Mouse (Mus musculus) brain, embryonic 14.5 days (tissue): ENCODE results near the gene Pik3r3. TPM values are rescaled to one million over a fixed set of nuclear protein-coding genes. Genes with fewer than 3 reads are reported as not detected.

Experiments used
- DNase-seq: peaks from one replicate; pipeline ENCODE4 v3.0.0-alpha.2; 2011; ENCODE audit warnings: low read depth
- CTCF ChIP-seq: fragments of 200-500 bp; IDR thresholded peaks from 2 replicates; pipeline ENCODE4 v1.5.1; 2012; ENCODE audit warnings: inconsistent platforms, mild to moderate bottlenecking, moderate library complexity, borderline replicate concordance; ENCODE audit not compliant: insufficient read depth, insufficient read length; ENCODE audit errors: extremely low read depth
- POLR2A ChIP-seq: fragments of 200-500 bp; IDR thresholded peaks from 2 replicates; pipeline ENCODE4 v1.6.1; 2012; ENCODE audit warnings: mild to moderate bottlenecking, inconsistent platforms, borderline replicate concordance; ENCODE audit not compliant: poor library complexity, insufficient read depth, insufficient read length, severe bottlenecking; ENCODE audit errors: extremely low read depth
- polyA plus RNA-seq: library from polyadenylated mRNA; depleted of rRNA; stranded (reverse); fragments of >200 nt; gene quantifications from 2 replicates; pipeline ENCODE4 v1.2.3, GENCODE M21; 2012; rRNA removed

Pik3r3 gene
- polyA plus RNA-seq, 1 experiment: 122 TPM

- TF ChIP-seq POLR2A: no peak
- no peak for TF ChIP-seq CTCF
- DNase-seq: peak; percentile 9
These were observed 83.1 kb downstream of the Pik3r3 start for GRCm38 (mm10) chr4:116304551-116304950.

DNA sequence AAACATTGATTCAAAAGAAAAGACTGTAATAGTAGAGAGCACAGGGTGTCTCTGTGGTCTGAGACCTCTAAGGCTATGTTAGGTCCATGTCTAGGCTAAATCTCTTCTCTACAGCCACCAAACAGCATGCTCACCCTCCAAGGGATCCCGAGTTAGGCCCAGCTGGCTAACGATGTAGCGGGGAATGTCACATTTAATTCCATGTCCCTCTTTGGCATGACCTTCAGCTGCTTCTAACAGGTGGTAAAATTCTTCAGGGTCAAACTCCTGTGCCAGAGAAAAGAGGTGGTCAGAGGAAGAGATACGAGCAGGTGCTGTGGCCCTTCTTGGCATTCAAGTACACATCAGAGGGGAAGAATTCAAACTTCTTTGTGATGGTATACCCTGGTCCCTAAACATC is 96.2 kb downstream of the Pik3r3 start:
- no peak for TF ChIP-seq POLR2A
- no peak for DNase-seq

DNA sequence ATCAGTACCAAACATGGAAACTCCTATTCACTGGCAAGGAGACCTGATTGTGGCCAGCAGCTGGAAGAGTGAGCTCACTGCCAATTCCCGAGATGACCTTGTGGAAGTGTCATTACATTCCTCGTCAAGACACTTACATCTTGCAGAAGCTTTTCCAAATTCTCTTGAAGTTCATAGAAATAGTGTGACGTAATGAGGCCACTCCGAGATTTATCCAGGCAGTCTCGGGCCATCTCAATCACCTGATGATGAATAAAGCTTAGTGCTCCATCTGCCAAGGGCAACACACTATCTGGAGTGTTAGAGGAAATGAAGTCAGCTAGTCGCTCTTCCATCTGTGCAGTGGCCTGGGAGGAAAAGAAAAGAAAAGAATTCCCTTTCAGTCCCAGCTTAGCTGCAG is 100.7 kb downstream of the Pik3r3 start:
- no peak for DNase-seq
- no peak for TF ChIP-seq CTCF
- TF ChIP-seq POLR2A: no peak

DNA sequence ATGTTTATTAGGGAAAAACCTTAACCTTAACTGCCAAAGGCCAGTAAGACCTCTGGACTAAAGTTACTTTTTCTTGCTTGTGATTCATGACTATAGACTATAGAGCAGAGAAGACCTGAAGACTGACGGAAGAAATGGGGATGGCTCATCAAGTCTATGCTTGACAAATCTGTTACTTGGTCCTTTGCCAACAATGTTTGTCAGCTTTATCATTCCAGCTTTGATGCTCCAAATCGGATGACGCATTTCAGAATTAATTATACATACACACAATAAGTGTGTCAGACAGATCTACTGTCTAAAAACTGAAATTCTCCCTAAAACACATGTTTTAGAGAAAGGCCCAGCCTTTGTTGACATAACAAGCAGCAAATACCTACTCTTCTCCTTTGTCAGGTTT is 107.8 kb downstream of the Pik3r3 start:
- no peak for TF ChIP-seq CTCF
- no peak for TF ChIP-seq POLR2A
- DNase-seq: peak; percentile 58

DNA sequence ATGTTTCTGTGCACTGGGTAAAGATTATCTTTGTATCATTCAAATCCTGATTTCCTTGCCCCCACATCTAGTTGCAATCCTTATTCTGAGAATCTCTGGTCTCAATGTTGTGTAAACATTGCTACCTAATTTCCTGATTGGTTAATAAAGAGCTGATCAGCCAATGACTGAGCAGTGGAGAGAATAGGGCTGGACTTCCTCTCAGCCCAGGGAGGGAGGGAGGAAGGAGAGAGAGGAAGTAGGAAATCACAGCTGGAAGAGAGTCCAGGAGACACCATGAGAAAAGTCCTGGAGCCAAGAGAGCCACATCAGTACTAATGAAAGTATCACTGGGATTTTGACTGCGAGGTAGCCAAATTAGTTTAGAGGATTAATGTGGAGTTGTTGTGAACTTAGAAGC is 114.9 kb downstream of the Pik3r3 start:
- TF ChIP-seq POLR2A (no peak), CTCF (no peak)
- DNase-seq: no peak

- TF ChIP-seq POLR2A (no peak), CTCF (peak; percentile 68; the same call in 1 of the 2 replicates)
- DNase-seq: peak; percentile 82
These were observed 120.7 kb downstream of the Pik3r3 start for GRCm38 (mm10) chr4:116342119-116342518.

GRCm38 (mm10) chr4:116352496-116352895 is 131.1 kb downstream of the Pik3r3 start:
- peak; percentile 5 for DNase-seq
- no peak for TF ChIP-seq POLR2A

Other genes with a start within 250 kb of the Pik3r3 start
- 14.5 and 20.1 TPM in 2 replicates for gene Faah, start 203.7 kb upstream of the Pik3r3 start, polyA plus RNA-seq
- 8.1 and 8.2 TPM in 2 replicates for gene Nsun4, start 167.7 kb upstream of the Pik3r3 start, polyA plus RNA-seq
- gene Uqcrh, start 146.5 kb upstream of the Pik3r3 start, polyA plus RNA-seq: 362 and 404 TPM in 2 replicates
- gene Lrrc41, start 146.3 kb upstream of the Pik3r3 start, polyA plus RNA-seq: 59.2 and 59.6 TPM in 2 replicates
- 8.1 and 13.1 TPM in 2 replicates for gene Rad54l, start 97.9 kb upstream of the Pik3r3 start, polyA plus RNA-seq
- 73.2 and 79.8 TPM in 2 replicates for gene Pomgnt1, start 97.8 kb upstream of the Pik3r3 start, polyA plus RNA-seq
- gene Lurap1, start 70.3 kb upstream of the Pik3r3 start, polyA plus RNA-seq: 1.4 and 1.5 TPM in 2 replicates
- gene Tspan1, start 54.0 kb upstream of the Pik3r3 start, polyA plus RNA-seq: 0.07 TPM in 1 of 2 replicates, not detected in the other
- gene 1700042G07Rik, start 48.2 kb upstream of the Pik3r3 start, polyA plus RNA-seq: not detected in 2 replicates
- gene Gm49337, start 48.2 kb upstream of the Pik3r3 start, polyA plus RNA-seq: not detected in 2 replicates
- 163 and 171 TPM in 2 replicates for gene Mast2, start 242.6 kb downstream of the Pik3r3 start, polyA plus RNA-seq